8 mouse cellular contexts compared by ENCODE assay signal in the genomic region with DNA sequence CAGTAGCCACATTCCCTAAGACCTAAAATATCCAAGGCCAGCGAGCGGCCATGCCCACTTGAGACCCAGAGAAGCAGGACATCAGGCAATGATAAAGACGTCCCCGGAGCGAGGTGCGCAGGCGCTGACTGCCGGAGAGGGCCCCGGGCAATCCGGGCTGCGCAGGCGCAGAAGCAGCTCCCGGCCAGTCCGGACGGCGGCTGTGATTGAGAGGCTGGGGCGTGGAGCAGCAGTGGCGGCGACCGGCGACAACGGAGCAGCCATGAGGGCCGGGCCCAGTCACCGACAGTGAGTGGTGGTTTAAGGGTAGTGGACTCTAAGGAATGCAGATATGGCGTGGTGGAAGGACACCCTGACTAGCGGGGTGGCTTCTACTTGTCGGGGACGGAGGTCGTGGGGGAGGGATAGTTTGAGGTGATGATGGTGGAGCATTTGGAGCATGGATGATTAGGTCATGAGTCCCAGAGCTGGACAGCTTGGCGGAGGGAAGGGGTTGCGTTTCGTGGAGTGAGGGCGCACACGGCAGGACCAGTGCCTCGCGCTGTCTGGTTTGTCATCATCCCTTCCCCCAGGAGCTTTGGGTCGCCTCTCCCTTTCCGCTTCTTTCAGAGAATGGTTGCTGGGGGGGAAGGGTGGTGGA. TPM values are rescaled to one million over a fixed set of nuclear protein-coding genes. Genes with fewer than 3 reads are reported as not detected.
DNase-seq lines count a peak whose midpoint lies in the region; ATAC-seq and TF ChIP-seq lines count a peak whose summit lies in the region.

A gene (plus strand): TSS at position 157 of the 640 bp plus-strand sequence.

- WGBS in heart, embryonic 10.5 days, result under 1% methylated on average over 38 of the region's 38 CpGs
- under 1% methylated on average over 38 of the region's 38 CpGs for WGBS in kidney, embryonic 15.5 days

- H3K9ac ChIP-seq in kidney, embryonic 15.5 days, result peak within 1 kb of the TSS; percentile 76

- H3K9me3 ChIP-seq in heart, embryonic 10.5 days, result no peaks in the 10 kb centered on the region
- H3K9me3 ChIP-seq in kidney, embryonic 15.5 days (replicated peaks), result no peaks in the 10 kb centered on the region

- peak; percentile 93 for DNase-seq in A20 (ENCODE audit: low read depth, low spot score)
- DNase-seq in heart, embryonic 10.5 days (ENCODE audit: low spot score), result peak; percentile 97
- DNase-seq in liver, result peak; percentile 93
- DNase-seq in spleen, postnatal 4 days (ENCODE audit: low spot score in 2 of 2), result peak; percentile 91 to 97

- H3K4me2 ChIP-seq in kidney, embryonic 15.5 days, result peak within 1 kb of the TSS; percentile 79

- TF ChIP-seq CTCF in bone marrow macrophage, adult 2 months (IDR thresholded peaks at IDR 0.05; ENCODE audit: low read depth, low read length), result no peak
- TF ChIP-seq CTCF in embryonic fibroblast, embryonic 13.5 days (IDR thresholded peaks at IDR 0.05; ENCODE audit: borderline replicate concordance, insufficient read depth, low read length), result no peak

- H3K27ac ChIP-seq in bone marrow macrophage, adult 2 months (ENCODE audit: insufficient read depth, low read depth, low read length), result peak within 1 kb of the TSS; percentile 39
- peak within 1 kb of the TSS; percentile 53 for H3K27ac ChIP-seq in embryonic fibroblast, embryonic 13.5 days (ENCODE audit: insufficient read depth, low read length)
- H3K27ac ChIP-seq in heart, embryonic 10.5 days, result peak within 1 kb of the TSS; percentile 95
- H3K27ac ChIP-seq in kidney, embryonic 15.5 days, result peak within 1 kb of the TSS; percentile 80

- no peak for TF ChIP-seq POLR2A in bone marrow macrophage, adult 2 months (IDR thresholded peaks at IDR 0.05; ENCODE audit: borderline replicate concordance, low read depth, low read length)
- TF ChIP-seq POLR2A in embryonic fibroblast, embryonic 13.5 days (IDR thresholded peaks at IDR 0.05; ENCODE audit: low read depth, low read length), result peak; percentile 91

- ATAC-seq in kidney, embryonic 15.5 days (replicated peaks; ENCODE audit: low FRiP score), result peak; percentile 92
- ATAC-seq in monocyte, adult 5-6 weeks (replicated peaks; ENCODE audit: insufficient number of reproducible peaks, low FRiP score, low TSS enrichment, poor library complexity, severe bottlenecking), result peak; percentile 94

- no peaks in the 10 kb centered on the region for H3K27me3 ChIP-seq in heart, embryonic 10.5 days (ENCODE audit: insufficient read depth, poor library complexity, severe bottlenecking)
- H3K27me3 ChIP-seq in kidney, embryonic 15.5 days, result no peaks in the 10 kb centered on the region

- H3K4me1 ChIP-seq in bone marrow macrophage, adult 2 months (ENCODE audit: control insufficient read depth, insufficient read depth, low read length), result peaks cover 11% of the 10 kb centered on the region
- peaks cover 4% of the 10 kb centered on the region; the same call in 1 of the 2 replicates for H3K4me1 ChIP-seq in embryonic fibroblast, embryonic 13.5 days (ENCODE audit: control insufficient read depth, insufficient read depth, low read length)
- peaks cover 28% of the 10 kb centered on the region for H3K4me1 ChIP-seq in heart, embryonic 10.5 days
- peaks cover 26% of the 10 kb centered on the region for H3K4me1 ChIP-seq in kidney, embryonic 15.5 days

- H3K36me3 ChIP-seq in heart, embryonic 10.5 days, result peaks cover 7% of the 10 kb centered on the region; the same call in 1 of the 2 replicates
- H3K36me3 ChIP-seq in kidney, embryonic 15.5 days, result no peaks in the 10 kb centered on the region

- peak within 1 kb of the TSS; percentile 84 for H3K4me3 ChIP-seq in bone marrow macrophage, adult 2 months (ENCODE audit: insufficient read depth, low read length)
- H3K4me3 ChIP-seq in embryonic fibroblast, embryonic 13.5 days (ENCODE audit: insufficient read depth, low read length), result peak within 1 kb of the TSS; percentile 82
- H3K4me3 ChIP-seq in heart, embryonic 10.5 days, result peak within 1 kb of the TSS; percentile 86
- peak within 1 kb of the TSS; percentile 82 for H3K4me3 ChIP-seq in kidney, embryonic 15.5 days (replicated peaks)

RNA-seq across cellular contexts. Expression of the gene that starts here (rescaled TPM):
- polyA plus RNA-seq in bone marrow macrophage, adult 2 months (2012; ENCODE audit: insufficient read depth, insufficient read length, missing spikeins), result 9.7 and 11.4 TPM in 2 replicates
- polyA plus RNA-seq in embryonic fibroblast, embryonic 13.5 days (2011; ENCODE audit: insufficient read length, low read depth, missing spikeins), result 10.2 and 15.5 TPM in 2 replicates
- polyA plus RNA-seq in heart, embryonic 10.5 days (2016; fragmentation: Nextera tagmentation; extraction: Ambion mirVana), result 24.0 and 25.5 TPM in 2 replicates
- 14.5 and 18.2 TPM in 2 replicates for polyA plus RNA-seq in kidney, embryonic 15.5 days (2015; fragmentation: Nextera tagmentation; extraction: Ambion mirVana)
- 3.6 to 7.9 TPM (median 4.4 TPM) in 3 replicates for total RNA-seq in monocyte, adult 5-6 weeks (2017)

Comparison
In these comparisons a context has a peak if more than half of its experiments do, and no peak if none do; other contexts are left out.
1. Peak in every context shown above with its lines: DNase-seq, ATAC-seq, H3K4me3 ChIP-seq and H3K27ac ChIP-seq.
2. H3K27ac ChIP-seq: peak in every context shown above with its lines; median percentile 95 in heart, embryonic 10.5 days; 80 in kidney, embryonic 15.5 days; 53 in embryonic fibroblast, embryonic 13.5 days; 39 in bone marrow macrophage, adult 2 months.